Mouse (Mus musculus): ENCODE measurements around the gene Efcab11. TPM values are rescaled to one million over a fixed set of nuclear protein-coding genes. Genes with fewer than 3 reads are reported as not detected.

Gene Efcab11
- polyA plus RNA-seq, 2 experiments = 6.4 to 8.3 TPM

- no peak for TF ChIP-seq POLR2A (IDR thresholded peaks at IDR 0.05; ENCODE audit: borderline replicate concordance, extremely low read depth, insufficient read depth, insufficient read length)
- no peak overlapping the region for H3K4me2 ChIP-seq (replicated peaks; ENCODE audit: low read depth, low read length, severe bottlenecking)
- no peaks in the 10 kb centered on the region; the same call in 1 of the 2 replicates for H3K4me1 ChIP-seq (ENCODE audit: control insufficient read depth, insufficient read depth, low read length)
- 87% methylated on average over 3 of the region's 3 CpGs for WGBS
- H3K27me3 ChIP-seq (ENCODE audit: control insufficient read depth, insufficient read depth, low read length) = no peaks in the 10 kb centered on the region
- H3K36me3 ChIP-seq (ENCODE audit: control insufficient read depth, insufficient read depth, low read length) = no peaks in the 10 kb centered on the region
- DNase-seq (ENCODE audit: low spot score) (peak; percentile 34), ATAC-seq (ENCODE audit: low FRiP score, low read depth) (no peak)
- H3K9me3 ChIP-seq (ENCODE audit: control insufficient read depth, low read length) = no peaks in the 10 kb centered on the region
- no peak overlapping the region for H3K9ac ChIP-seq (ENCODE audit: low read depth, low read length, severe bottlenecking)
- no peak overlapping the region for H3K4me3 ChIP-seq (replicated peaks; ENCODE audit: low read length)
- no peak overlapping the region for H3K27ac ChIP-seq (replicated peaks; ENCODE audit: low read depth, low read length)
Measured at GRCm38 (mm10) chr12:99859391-99860100, 24.7 kb downstream of the Efcab11 start.

- Histone ChIP-seq H3K27ac (replicated peaks; ENCODE audit: low read depth, low read length) (no peak overlapping the region), H3K4me2 (replicated peaks; ENCODE audit: low read depth, low read length, severe bottlenecking) (no peak overlapping the region), H3K9ac (ENCODE audit: low read depth, low read length, severe bottlenecking) (no peak overlapping the region), H3K4me3 (replicated peaks; ENCODE audit: low read length) (no peak overlapping the region), H3K4me1 (ENCODE audit: control insufficient read depth, insufficient read depth, low read length) (no peaks in the 10 kb centered on the region; the same call in 1 of the 2 replicates), H3K36me3 (ENCODE audit: control insufficient read depth, insufficient read depth, low read length) (no peaks in the 10 kb centered on the region), H3K9me3 (ENCODE audit: control insufficient read depth, low read length) (no peaks in the 10 kb centered on the region), H3K27me3 (ENCODE audit: control insufficient read depth, insufficient read depth, low read length) (no peaks in the 10 kb centered on the region)
- DNase-seq (ENCODE audit: low spot score) = no peak
- no peak for ATAC-seq (ENCODE audit: low FRiP score, low read depth)
- 92% methylated on average over 5 of the region's 5 CpGs for WGBS
- TF ChIP-seq POLR2A (IDR thresholded peaks at IDR 0.05; ENCODE audit: borderline replicate concordance, extremely low read depth, insufficient read depth, insufficient read length) = no peak
Measured at GRCm38 (mm10) chr12:99858664-99859063, 25.6 kb downstream of the Efcab11 start.

- Histone ChIP-seq H3K4me1 (ENCODE audit: control insufficient read depth, insufficient read depth, low read length) (peaks cover 3% of the 10 kb centered on the region), H3K36me3 (ENCODE audit: control insufficient read depth, insufficient read depth, low read length) (no peaks in the 10 kb centered on the region), H3K9ac (ENCODE audit: low read depth, low read length, severe bottlenecking) (no peak overlapping the region), H3K4me3 (replicated peaks; ENCODE audit: low read length) (no peak overlapping the region), H3K27ac (replicated peaks; ENCODE audit: low read depth, low read length) (no peak overlapping the region), H3K27me3 (ENCODE audit: control insufficient read depth, insufficient read depth, low read length) (no peaks in the 10 kb centered on the region), H3K4me2 (replicated peaks; ENCODE audit: low read depth, low read length, severe bottlenecking) (no peak overlapping the region), H3K9me3 (ENCODE audit: control insufficient read depth, low read length) (no peaks in the 10 kb centered on the region)
- 66% methylated on average over 9 of the region's 9 CpGs for WGBS
- TF ChIP-seq POLR2A (IDR thresholded peaks at IDR 0.05; ENCODE audit: borderline replicate concordance, extremely low read depth, insufficient read depth, insufficient read length) = no peak
- DNase-seq (ENCODE audit: low spot score) (no peak), ATAC-seq (ENCODE audit: low FRiP score, low read depth) (no peak)
Measured at GRCm38 (mm10) chr12:99856011-99856410, 28.2 kb downstream of the Efcab11 start.

GRCm38 (mm10) chr12:99853323-99854258 is 30.6 kb downstream of the Efcab11 start:
- no peak overlapping the region for H3K9ac ChIP-seq (ENCODE audit: low read depth, low read length, severe bottlenecking)
- no peaks in the 10 kb centered on the region for H3K27me3 ChIP-seq (ENCODE audit: control insufficient read depth, insufficient read depth, low read length)
- no peak for DNase-seq (ENCODE audit: low spot score)
- no peak overlapping the region for H3K27ac ChIP-seq (replicated peaks; ENCODE audit: low read depth, low read length)
- H3K4me1 ChIP-seq (ENCODE audit: control insufficient read depth, insufficient read depth, low read length) = peaks cover 3% of the 10 kb centered on the region
- no peaks in the 10 kb centered on the region for H3K36me3 ChIP-seq (ENCODE audit: control insufficient read depth, insufficient read depth, low read length)
- H3K4me3 ChIP-seq (replicated peaks; ENCODE audit: low read length) = no peak overlapping the region
- H3K4me2 ChIP-seq (replicated peaks; ENCODE audit: low read depth, low read length, severe bottlenecking) = no peak overlapping the region
- no peak for TF ChIP-seq POLR2A (IDR thresholded peaks at IDR 0.05; ENCODE audit: borderline replicate concordance, extremely low read depth, insufficient read depth, insufficient read length)
- no peak for ATAC-seq (ENCODE audit: low FRiP score, low read depth)
- 72% methylated on average over 14 of the region's 14 CpGs for WGBS
- H3K9me3 ChIP-seq (ENCODE audit: control insufficient read depth, low read length) = no peaks in the 10 kb centered on the region

- Histone ChIP-seq H3K36me3 (ENCODE audit: control insufficient read depth, insufficient read depth, low read length) (no peaks in the 10 kb centered on the region), H3K9me3 (ENCODE audit: control insufficient read depth, low read length) (no peaks in the 10 kb centered on the region), H3K27me3 (ENCODE audit: control insufficient read depth, insufficient read depth, low read length) (no peaks in the 10 kb centered on the region), H3K27ac (replicated peaks; ENCODE audit: low read depth, low read length) (no peak overlapping the region), H3K9ac (ENCODE audit: low read depth, low read length, severe bottlenecking) (no peak overlapping the region), H3K4me1 (ENCODE audit: control insufficient read depth, insufficient read depth, low read length) (peaks cover 3% of the 10 kb centered on the region; the same call in 1 of the 2 replicates), H3K4me3 (replicated peaks; ENCODE audit: low read length) (no peak overlapping the region), H3K4me2 (replicated peaks; ENCODE audit: low read depth, low read length, severe bottlenecking) (no peak overlapping the region)
- TF ChIP-seq POLR2A (IDR thresholded peaks at IDR 0.05; ENCODE audit: borderline replicate concordance, extremely low read depth, insufficient read depth, insufficient read length) = no peak
- DNase-seq (ENCODE audit: low spot score) (no peak), ATAC-seq (ENCODE audit: low FRiP score, low read depth) (no peak)
- 80% methylated on average over 2 of the region's 2 CpGs for WGBS
Measured at GRCm38 (mm10) chr12:99849996-99850395, 34.2 kb downstream of the Efcab11 start.
